Mouse (Mus musculus) G1E (cell line): ENCODE data around the gene Bach2.

Experiments
- CTCF ChIP-seq: IDR thresholded peaks from 2 replicates; pipeline ENCODE4 v1.5.1; 2012; ENCODE audit warnings: low read depth, low read length, inconsistent platforms, mixed read lengths
- TAL1 ChIP-seq: conservative IDR thresholded peaks from 2 replicates; pipeline ENCODE4 v1.6.1; 2012; ENCODE audit warnings: low read depth, low read length, inconsistent platforms, mixed read lengths

- TF ChIP-seq CTCF, result no peak
- TF ChIP-seq TAL1, result no peak
These were observed 1.1 kb downstream of the Bach2 start for GRCm38 (mm10) chr4:32239749-32240131.
